Mouse (Mus musculus): ENCODE data around the gene Gtf2h1.

The Gtf2h1 gene

DNA sequence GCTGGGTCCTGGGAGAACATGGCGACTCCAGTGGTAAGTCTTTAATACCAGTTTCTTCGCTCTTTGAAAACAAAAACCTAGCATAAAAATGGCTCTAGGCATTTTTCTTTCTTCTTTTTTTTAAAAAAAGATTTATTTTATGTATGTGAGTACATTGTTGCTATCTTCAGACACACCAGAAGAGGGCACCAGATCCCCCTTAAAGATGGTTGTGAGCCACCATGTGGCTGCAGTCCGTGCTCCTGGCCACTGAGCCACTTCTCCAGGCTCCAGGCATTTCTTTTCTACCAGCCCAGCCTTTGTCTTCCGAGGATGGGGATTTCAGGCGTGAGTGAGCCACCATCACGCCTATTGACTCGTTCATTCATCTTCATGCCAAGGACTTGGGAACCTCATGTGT is 55.1 kb downstream of the Gtf2h1 start:
- no peak for DNase-seq (ENCODE audit: low spot score)

- DNase-seq (ENCODE audit: low spot score) = no peak
These were observed 56.8 kb downstream of the Gtf2h1 start for GRCm38 (mm10) chr7:46852666-46853065.

DNA sequence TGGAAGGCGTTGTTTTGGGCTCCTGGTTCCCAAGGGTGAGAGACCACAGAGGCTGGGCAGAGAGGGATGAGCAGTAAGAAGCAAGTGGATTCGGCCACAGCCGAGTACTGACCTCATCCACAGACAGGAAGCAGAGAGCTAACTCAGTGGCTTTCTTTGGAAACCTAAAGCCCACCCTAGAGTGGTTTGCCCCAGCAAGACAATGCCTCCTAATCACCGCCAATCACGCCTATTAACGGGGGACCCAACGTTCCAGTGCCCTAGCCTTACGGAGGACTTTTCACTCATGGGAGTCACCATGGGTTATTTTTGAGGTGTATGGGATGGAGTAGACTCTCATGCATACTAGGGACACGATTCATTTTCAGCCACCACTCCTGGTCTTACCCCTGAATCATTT is 57.5 kb downstream of the Gtf2h1 start:
- no peak for DNase-seq (ENCODE audit: low spot score)

GRCm38 (mm10) chr7:46855866-46856560 is 60.1 kb downstream of the Gtf2h1 start:
- no peak for DNase-seq (ENCODE audit: low spot score)

- DNase-seq (ENCODE audit: low spot score) = no peak
These were observed 61.5 kb downstream of the Gtf2h1 start for GRCm38 (mm10) chr7:46857436-46857835.

- no peak for DNase-seq (ENCODE audit: low spot score)
These were observed 63.1 kb downstream of the Gtf2h1 start for GRCm38 (mm10) chr7:46859031-46859430.

GRCm38 (mm10) chr7:46860996-46861395 is 65.1 kb downstream of the Gtf2h1 start, which contains the start of gene Ldhc:
Gene Ldhc (plus strand): TSS chr7:46861203.
- DNase-seq (ENCODE audit: low spot score) = no peak

- no peak for DNase-seq (ENCODE audit: low spot score)
These were observed 76.1 kb downstream of the Gtf2h1 start for GRCm38 (mm10) chr7:46871988-46872387.
